Mouse (Mus musculus) naive thymus-derived CD4-positive, alpha-beta T cell, adult 2 months (primary cell): Measurements from ENCODE around the gene Higd1b.

ENCODE experiments used
- DNase-seq: peaks from one replicate; pipeline ENCODE4 v3.0.0-alpha.2; 2011; ENCODE audit warnings: low read depth

Gene Higd1b

DNA sequence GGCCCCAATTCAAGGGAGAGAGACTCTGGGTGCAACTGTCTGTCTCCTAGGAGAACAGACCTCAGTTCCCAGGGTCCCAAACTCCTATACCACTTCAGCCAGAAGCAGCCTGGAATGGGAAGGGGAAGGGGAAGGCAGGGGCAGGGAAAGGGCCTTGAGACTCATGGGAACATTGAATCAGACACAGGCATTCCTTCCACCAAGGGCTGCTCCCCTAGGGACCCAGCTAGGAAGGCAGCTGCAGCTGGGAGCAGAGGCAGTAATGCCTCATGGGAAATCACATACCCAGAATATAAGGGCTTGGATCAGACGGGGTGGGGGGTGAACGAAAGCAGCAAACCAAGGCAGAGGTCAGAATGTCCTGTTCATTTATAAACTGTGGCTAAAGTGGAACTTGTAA lies 2.5 kb downstream of the Higd1b start:
- DNase-seq: no peak

DNA sequence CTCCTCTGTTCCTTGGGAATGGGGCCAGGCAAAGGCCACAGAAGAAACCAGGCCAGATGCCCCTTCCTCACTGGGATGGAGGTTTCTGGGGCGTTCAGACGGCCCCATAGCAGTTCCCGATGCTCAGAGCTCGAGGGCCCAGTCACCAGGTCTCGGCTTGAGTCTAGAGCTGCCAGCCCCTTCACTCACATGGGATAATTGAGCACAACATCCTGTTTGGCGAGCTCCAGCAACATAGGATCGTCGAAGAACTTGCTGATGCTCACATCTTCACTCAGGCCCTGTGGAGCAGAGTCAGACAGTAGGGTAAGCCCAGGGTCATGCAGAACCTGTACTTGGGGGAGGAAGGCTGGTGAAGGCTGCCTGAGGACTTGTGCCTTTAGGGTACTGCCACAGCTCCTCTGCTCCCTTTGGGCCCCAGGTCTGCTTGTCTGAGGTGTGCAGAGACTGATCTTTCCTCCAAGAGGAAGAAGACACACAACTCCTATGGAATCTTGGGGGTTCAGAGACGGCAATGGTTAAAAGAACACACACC lies 3.0 kb downstream of the Higd1b start:
- no peak for DNase-seq

- no peak for DNase-seq
These were observed 10.3 kb downstream of the Higd1b start for GRCm38 (mm10) chr11:102845926-102846325.

DNA sequence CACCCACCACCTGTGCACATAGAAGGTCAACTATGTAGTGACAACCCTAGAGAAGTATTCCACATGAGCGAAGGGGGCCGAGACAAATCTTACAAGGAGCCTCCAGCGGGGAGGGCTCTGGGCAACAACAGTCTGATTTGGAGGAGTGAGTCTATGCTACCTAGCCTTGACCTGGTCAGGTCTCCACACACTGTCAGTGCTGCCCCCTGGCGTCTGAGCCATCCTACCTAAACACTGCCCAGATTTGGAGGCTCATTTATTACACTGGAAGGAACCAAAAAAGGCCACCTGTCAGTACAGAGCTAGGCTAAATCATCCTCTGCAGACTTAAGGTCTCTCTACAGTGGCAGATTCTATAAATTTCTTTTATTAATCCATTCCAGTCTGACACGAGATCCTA lies 16.2 kb downstream of the Higd1b start:
- peak; percentile 28 for DNase-seq

DNA sequence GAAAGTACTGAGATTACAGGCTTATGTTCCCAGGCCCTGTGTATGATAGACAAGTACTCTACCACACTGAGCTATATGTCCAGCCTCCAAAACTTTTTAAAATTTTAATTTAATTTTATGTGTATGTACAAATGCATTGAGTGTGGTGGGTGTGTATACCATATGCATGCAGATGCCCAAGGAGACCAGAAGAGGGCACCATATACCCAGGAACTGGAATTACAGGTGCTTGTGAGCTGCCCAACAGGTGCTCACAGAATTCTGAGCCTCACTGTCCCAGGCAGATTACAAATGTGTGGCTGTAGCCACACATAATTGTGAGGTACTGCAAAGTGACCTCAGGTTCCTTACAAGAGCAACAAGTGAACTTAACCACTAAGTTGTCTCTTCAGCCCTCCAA lies 18.1 kb downstream of the Higd1b start:
- DNase-seq: peak; percentile 9

DNA sequence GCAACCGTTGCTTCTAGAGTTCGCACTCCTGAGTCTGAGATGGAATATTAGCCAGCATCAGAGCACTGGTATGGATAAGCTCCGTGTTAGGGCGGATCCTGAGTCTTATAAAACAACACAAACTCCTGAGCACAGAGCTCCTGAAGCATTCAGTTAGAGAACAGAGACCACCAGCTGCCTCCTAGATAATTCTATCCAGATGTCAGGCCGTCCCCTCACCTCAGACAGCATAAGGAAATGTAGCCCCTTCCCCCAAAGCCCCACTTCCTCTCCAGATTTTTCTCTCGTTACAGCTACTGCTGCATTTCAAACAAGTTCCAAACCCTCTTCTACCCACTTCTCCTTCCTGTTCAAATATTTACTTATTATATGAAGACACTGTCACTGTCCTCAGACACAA lies 20.3 kb downstream of the Higd1b start:
- DNase-seq: no peak

DNA sequence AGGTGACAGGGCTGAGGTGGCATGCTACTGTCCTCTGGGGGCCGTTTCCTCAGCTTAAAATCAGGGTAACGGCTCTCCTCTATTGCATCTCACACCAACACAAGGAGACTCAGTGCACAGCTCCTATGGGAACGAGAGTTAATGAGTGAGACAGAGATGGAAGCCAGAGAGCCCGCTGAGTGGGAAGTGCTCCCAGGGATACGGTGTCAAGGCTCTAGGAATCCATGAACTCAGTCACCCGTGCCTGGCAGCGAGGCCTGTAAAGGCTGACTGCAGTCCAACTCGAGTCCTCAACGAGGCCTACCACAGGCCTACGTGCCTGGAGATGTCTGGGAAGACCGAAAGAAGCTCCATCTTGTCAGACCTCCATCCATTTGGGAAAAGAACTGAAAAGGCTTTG lies 23.3 kb downstream of the Higd1b start:
- no peak for DNase-seq

GRCm38 (mm10) chr11:102859933-102860332 lies 24.3 kb downstream of the Higd1b start:
- DNase-seq: no peak

DNA sequence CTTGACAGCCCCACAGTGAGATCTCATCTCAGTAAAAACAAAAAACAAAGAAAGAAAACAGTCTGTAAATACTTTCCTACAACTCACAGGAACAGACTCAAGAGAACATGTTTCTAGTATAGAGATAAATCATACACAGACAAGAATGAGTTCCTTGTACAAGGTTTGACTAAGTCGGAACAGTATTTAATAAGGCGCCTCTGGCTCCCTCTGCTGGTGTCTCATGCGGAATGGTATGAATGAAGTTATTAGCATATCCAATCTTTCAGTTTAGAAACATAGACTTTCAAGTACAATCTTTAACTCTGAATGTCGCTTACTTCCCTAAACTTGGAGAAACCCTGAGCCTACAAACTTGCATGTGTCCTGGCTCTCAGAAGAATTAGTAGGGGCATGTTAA lies 28.6 kb downstream of the Higd1b start:
- peak; percentile 61 for DNase-seq

GRCm38 (mm10) chr11:102874801-102875334 lies 39.2 kb downstream of the Higd1b start:
- no peak for DNase-seq

GRCm38 (mm10) chr11:102879558-102879957 lies 43.9 kb downstream of the Higd1b start:
- DNase-seq: no peak

DNA sequence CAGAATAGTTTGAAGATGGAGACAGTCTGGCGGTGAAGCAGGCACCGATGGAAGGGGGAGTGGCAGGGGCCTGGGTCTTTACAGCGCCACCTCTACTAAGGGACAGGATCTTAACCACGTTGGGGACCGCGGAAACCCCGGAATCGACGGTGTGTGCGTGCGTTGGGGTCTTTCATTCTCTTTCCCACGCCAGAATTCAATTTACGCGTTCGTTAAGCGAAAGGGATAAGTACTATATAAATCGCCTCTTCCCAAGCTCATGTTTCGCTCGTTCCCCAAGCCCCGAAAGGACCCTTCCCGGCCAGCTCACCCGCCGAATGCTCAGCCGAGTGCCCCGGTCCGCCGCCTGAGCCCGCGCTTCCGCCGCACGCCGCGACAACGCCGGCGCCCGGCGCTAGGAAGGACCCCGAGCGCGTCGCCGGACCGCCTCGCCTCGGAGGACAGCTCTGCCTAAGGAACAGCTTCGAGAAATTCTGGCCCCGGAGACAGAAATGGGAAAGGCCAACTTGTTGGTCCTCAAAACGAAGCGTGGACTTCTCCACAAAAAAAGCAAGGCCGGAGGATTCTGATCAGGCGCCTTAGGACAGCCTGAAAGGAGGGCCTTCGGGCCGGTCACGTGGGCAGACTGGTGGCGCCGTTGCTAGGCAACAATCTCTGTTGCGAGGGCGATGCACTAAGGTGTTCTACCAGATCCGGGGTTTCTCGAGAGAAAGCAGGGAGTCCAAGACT lies 45.1 kb downstream of the Higd1b start, which contains the start of the genes Eftud2 and Ccdc103:
Gene Eftud2, minus strand, starts transcription at position 401 of the 729 bp plus-strand sequence.
Gene Ccdc103, plus strand, starts transcription at position 620 of the 729 bp plus-strand sequence.
- DNase-seq: peak; percentile 97

- no peak for DNase-seq
These were observed 45.9 kb downstream of the Higd1b start for GRCm38 (mm10) chr11:102881314-102882198.

GRCm38 (mm10) chr11:102884616-102885219 lies 49.1 kb downstream of the Higd1b start, which contains the start of gene Fam187a:
Fam187a (plus strand) TSS chr11:102885169.
- DNase-seq: no peak

- DNase-seq: no peak
These were observed 51.8 kb downstream of the Higd1b start for GRCm38 (mm10) chr11:102887433-102887832.
